Mouse (Mus musculus) stomach, embryonic 15.5 days (tissue): Measurements from ENCODE around the gene Btd. TPM values are rescaled to one million over a fixed set of nuclear protein-coding genes. Genes with fewer than 3 reads are reported as not detected.
"Not testable (repeated sequence)": the region's sequence is repeated elsewhere in the genome, so short reads cannot be mapped to it uniquely, and the experiment has no call there.

Source experiments
- ATAC-seq: fragments of 200-750 bp; cut with Nextera tagmentation; 2 replicates; pipeline ENCODE4 v1.8.0; 2017; ENCODE audit warnings: low read depth, moderate number of reproducible peaks, moderate TSS enrichment; ENCODE audit not compliant: insufficient read depth, low FRiP score
- H3K27ac ChIP-seq: fragments of 300-500 bp; sonication (generic); 2 replicates; pipeline ENCODE4 v1.5.1; 2015; ENCODE audit warnings: mild to moderate bottlenecking, inconsistent platforms
- H3K27me3 ChIP-seq: fragments of 300-500 bp; sonication (generic); replicated peaks from 2 replicates; pipeline ENCODE4 v1.6.1; 2015; ENCODE audit warnings: inconsistent platforms
- H3K36me3 ChIP-seq: fragments of 300-500 bp; sonication (generic); 2 replicates; pipeline ENCODE4 v1.6.1; 2015; ENCODE audit warnings: inconsistent platforms
- H3K4me1 ChIP-seq: fragments of 300-500 bp; sonication (generic); 2 replicates; pipeline ENCODE4 v1.6.1; 2015; ENCODE audit warnings: inconsistent platforms
- H3K4me2 ChIP-seq: fragments of 300-500 bp; sonication (generic); 2 replicates; pipeline ENCODE4 v1.6.1; 2015; ENCODE audit warnings: mild to moderate bottlenecking, inconsistent platforms
- H3K4me3 ChIP-seq: fragments of 300-500 bp; sonication (generic); replicated peaks from 2 replicates; pipeline ENCODE4 v1.5.1; 2015; ENCODE audit warnings: inconsistent platforms
- H3K9ac ChIP-seq: fragments of 300-500 bp; sonication (generic); 2 replicates; pipeline ENCODE4 v1.6.1; 2015; ENCODE audit warnings: inconsistent platforms
- H3K9me3 ChIP-seq: fragments of 300-500 bp; sonication (generic); 2 replicates; pipeline ENCODE4 v1.6.1; 2016; ENCODE audit warnings: inconsistent platforms
- WGBS: fragments of 180-500 bp; shearing (Covaris S2); methylation state at CpG from one replicate; pipeline ENCODE4 v1.1.7; 2015; 5-methylcytosine and 5-hydroxymethylcytosine counted together
- polyA plus RNA-seq: library from polyadenylated mRNA; unstranded; fragments of >200 nt; fragmentation: Nextera tagmentation; extraction: Ambion mirVana; gene quantifications from 2 replicates; pipeline ENCODE4 v1.2.1, GENCODE M21; 2015

Gene Btd
- 27.5 and 27.6 TPM in 2 replicates for polyA plus RNA-seq

DNA sequence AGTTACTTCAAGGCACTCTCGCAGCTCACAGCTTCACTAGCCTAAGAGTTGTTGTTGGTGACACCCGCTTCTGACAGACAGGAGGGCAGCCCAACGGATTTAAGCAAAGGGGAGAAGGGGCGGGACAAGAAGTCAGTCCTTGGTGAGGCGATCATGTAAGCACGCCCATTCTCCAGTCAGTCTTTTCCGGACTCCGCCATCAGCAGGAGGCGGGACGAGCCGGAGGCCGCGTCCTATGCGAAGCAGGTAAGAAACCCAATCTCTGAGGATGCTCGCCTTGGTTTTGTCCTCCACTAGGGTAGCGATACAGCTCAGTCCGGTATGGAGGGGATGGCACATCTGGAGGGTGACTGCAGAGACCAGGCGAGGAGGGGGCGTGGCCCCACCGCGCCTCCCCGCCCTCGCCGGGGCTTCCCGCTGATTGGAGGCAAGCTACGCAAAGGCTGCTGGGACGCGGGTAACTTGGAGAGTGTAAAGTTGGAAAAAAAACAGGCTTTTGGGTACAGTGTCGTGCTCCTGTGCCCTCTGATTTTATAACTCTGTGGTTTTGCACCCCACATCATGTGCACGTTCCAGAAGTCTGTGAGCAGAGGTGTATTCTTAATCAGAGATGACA is at the start of gene Btd, which contains the start of gene Hacl1:
Gene Btd, plus strand, starts transcription at position 139 of the 616 bp plus-strand sequence.
Gene Hacl1, minus strand, starts transcription at position 397 of the 616 bp plus-strand sequence.
- WGBS: under 1% methylated on average over 30 of the region's 30 CpGs
- Histone ChIP-seq H3K9me3 (no peaks in the 10 kb centered on the region), H3K9ac (peak within 1 kb of the TSS; percentile 43; the same call in 1 of the 2 replicates), H3K4me2 (peak within 1 kb of the TSS; percentile 87), H3K36me3 (no peaks in the 10 kb centered on the region), H3K27ac (peak within 1 kb of the TSS; percentile 92), H3K4me1 (0 out of 2 replicates have a peak, but pooled peaks cover 4% of the 10 kb centered on the region), H3K4me3 (peak within 1 kb of the TSS; percentile 67), H3K27me3 (no peaks in the 10 kb centered on the region)
- peak; percentile 98 for ATAC-seq

DNA sequence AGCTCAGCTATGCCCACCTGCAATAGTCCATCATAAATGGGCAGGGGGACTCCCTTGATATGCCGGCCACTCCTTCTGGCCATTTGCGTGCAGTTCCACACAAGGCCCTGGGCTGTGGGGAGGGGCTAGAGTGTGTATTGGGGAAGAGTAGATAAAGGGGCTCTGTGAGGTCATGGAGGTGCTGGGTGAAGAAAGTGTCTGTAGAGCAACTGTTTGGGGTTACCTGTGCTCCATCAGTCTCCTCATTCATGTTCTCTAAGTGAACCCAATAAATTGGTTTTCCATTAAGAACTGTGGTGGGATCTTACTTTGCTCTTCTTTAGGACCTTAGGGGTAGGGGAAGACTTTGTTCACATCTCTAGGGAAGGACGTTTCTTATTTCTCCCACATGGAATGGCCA is 49.6 kb upstream of the Btd start, which contains the start of gene Colq:
Gene Colq, minus strand, starts transcription at position 101 of the 400 bp plus-strand sequence.
- H3K9me3 ChIP-seq: no peaks in the 10 kb centered on the region
- H3K4me3 ChIP-seq: no peak within 1 kb of the TSS
- H3K36me3 ChIP-seq: no peaks in the 10 kb centered on the region
- H3K9ac ChIP-seq: no peak within 1 kb of the TSS
- ATAC-seq: no peak
- H3K27ac ChIP-seq: no peak within 1 kb of the TSS
- 76% methylated on average over 3 of the region's 3 CpGs for WGBS
- H3K4me2 ChIP-seq: no peak within 1 kb of the TSS
- no peaks in the 10 kb centered on the region for H3K4me1 ChIP-seq
- no peaks in the 10 kb centered on the region for H3K27me3 ChIP-seq

DNA sequence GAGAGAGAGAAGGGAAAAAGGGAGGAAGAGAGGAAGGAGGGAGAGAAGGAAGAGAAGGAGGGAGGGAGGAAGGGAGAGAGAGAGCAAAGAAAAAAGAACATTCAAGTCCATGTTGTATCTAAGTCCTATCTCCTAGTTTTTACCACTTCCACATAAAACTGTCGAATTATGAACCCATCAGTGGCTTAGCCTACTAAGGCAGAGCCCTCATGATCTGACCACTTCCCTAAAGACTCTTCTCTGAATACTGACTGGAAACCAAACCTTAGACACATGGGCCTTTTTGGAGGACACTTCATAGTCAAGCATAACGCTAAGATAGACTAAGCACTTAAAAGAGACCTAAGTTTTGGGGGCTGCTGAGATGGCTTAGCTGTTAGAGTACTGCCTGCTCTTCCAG is 47.8 kb upstream of the Btd start:
- Histone ChIP-seq H3K4me3 (no peak overlapping the region), H3K4me2 (no peak overlapping the region), H3K27me3 (no peaks in the 10 kb centered on the region), H3K9me3 (no peaks in the 10 kb centered on the region), H3K9ac (no peak overlapping the region), H3K36me3 (no peaks in the 10 kb centered on the region), H3K27ac (no peak overlapping the region), H3K4me1 (no peaks in the 10 kb centered on the region)
- 84% methylated on average over 2 of the region's 2 CpGs for WGBS
- ATAC-seq: no peak

DNA sequence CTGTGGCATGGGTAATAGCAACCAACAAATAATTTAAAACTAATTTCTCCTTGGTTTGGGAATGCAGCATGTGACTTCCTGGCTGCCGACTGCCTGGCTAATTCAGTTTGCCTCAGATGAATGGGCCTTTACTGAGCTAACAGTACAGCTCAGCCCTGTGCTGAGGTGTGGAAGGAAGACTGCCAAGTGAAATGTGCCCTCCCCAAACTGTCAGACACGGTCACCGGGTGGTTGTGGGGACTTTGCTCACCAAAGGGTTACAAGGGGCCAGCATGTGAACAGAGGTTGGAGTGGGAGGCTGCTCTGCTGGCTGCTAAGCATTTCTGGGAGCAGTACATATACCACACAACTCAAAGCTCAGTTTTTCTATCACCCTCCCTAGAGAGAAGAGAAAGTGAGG is 46.1 kb upstream of the Btd start:
- no peak overlapping the region for H3K4me2 ChIP-seq
- WGBS: 56% methylated on average over 3 of the region's 3 CpGs
- no peak overlapping the region for H3K9ac ChIP-seq
- H3K9me3 ChIP-seq: no peaks in the 10 kb centered on the region
- no peaks in the 10 kb centered on the region for H3K27me3 ChIP-seq
- H3K4me1 ChIP-seq: no peaks in the 10 kb centered on the region
- no peak overlapping the region for H3K4me3 ChIP-seq
- no peak overlapping the region for H3K27ac ChIP-seq
- H3K36me3 ChIP-seq: no peaks in the 10 kb centered on the region
- no peak for ATAC-seq

DNA sequence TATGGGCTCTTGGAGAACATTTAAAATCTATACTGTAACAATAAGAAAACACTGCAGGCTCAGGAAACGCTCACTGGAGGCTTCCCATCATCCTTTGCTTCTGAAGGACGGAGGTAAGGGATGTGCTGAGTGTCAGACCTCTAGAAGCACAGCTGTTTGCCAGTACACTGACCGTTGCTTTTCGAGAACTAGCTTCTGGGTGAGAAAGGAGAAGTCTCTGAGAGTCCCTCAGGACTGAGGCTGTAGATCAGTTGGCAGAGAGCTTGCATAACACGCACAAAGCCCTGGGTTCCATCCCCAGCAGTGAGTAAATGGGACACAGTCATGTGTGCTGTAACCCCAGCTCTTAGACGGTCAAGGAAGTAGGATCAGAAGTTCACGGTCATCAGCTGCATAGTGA is 44.4 kb upstream of the Btd start:
- no peak overlapping the region for H3K27ac ChIP-seq
- no peak overlapping the region for H3K9ac ChIP-seq
- no peaks in the 10 kb centered on the region for H3K9me3 ChIP-seq
- H3K27me3 ChIP-seq: no peaks in the 10 kb centered on the region
- H3K36me3 ChIP-seq: no peaks in the 10 kb centered on the region
- WGBS: 70% methylated on average over 7 of the region's 7 CpGs
- no peak overlapping the region for H3K4me2 ChIP-seq
- ATAC-seq: no peak
- H3K4me1 ChIP-seq: no peaks in the 10 kb centered on the region
- H3K4me3 ChIP-seq: no peak overlapping the region

DNA sequence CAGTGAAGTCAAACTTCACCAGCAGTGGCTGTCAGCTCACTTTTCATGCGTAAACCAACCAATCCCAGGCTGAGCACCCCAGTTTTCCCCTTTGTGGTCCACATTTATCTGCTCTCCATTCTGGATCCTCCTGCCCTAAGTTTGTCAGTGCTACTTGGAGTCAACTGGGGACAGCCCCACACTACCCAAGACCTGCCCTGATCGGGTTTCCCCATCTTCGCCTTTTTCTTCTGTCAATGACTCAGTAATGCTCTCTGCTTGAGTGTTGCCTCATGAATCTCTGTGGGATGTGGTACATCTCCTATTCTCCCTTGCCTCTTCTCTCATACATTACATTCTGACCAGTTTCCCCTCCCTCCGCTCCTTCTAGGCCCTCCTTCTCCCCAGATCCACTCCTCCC is 43.4 kb upstream of the Btd start:
- no peak overlapping the region for H3K4me2 ChIP-seq
- H3K27ac ChIP-seq: no peak overlapping the region
- no peaks in the 10 kb centered on the region for H3K9me3 ChIP-seq
- no peak for ATAC-seq
- no peak overlapping the region for H3K4me3 ChIP-seq
- no peak overlapping the region for H3K9ac ChIP-seq
- no peaks in the 10 kb centered on the region for H3K36me3 ChIP-seq
- no peaks in the 10 kb centered on the region for H3K4me1 ChIP-seq
- WGBS: 91% methylated on average over 4 of the region's 4 CpGs
- no peaks in the 10 kb centered on the region for H3K27me3 ChIP-seq

DNA sequence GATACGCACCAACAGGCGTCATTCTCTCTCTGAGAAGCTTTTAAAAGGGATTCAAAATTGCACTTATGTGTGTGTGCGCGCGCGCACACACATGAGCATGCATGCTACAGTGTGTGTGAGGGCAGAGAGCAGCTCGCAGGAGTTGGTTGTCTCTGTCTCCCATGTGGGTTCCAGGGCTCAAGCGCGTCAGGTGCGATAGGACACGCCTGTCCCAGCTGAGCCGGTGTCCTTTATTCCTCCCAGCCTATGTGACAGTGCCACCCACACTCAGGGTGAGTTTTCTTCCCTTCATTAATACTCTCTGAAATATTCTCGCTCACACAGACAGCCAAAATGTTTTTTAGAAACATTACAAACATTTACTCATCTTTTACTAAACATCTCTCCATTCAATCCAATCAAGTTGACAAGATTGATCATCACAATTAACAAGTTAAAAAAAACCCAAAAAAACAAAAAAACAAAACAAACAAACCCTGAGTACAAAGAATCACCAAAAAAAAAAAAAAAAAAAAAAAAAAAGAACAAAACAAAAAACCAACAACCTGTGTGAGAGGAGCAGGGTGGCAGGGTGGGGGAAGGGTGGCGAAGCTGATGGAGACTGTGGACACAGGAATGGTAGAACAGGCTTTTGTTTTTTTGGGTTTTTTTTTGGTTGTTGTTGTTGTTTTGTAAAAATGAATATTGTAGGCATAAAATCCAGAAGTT is 38.8 kb upstream of the Btd start:
- no peak for ATAC-seq
- no peak overlapping the region for H3K9ac ChIP-seq
- H3K4me2 ChIP-seq: no peak overlapping the region
- H3K9me3 ChIP-seq: no peaks in the 10 kb centered on the region
- no peak overlapping the region for H3K4me3 ChIP-seq
- H3K27me3 ChIP-seq: no peaks in the 10 kb centered on the region
- H3K27ac ChIP-seq: no peak overlapping the region
- WGBS: 93% methylated on average over 14 of the region's 14 CpGs
- H3K4me1 ChIP-seq: no peaks in the 10 kb centered on the region
- H3K36me3 ChIP-seq: no peaks in the 10 kb centered on the region

DNA sequence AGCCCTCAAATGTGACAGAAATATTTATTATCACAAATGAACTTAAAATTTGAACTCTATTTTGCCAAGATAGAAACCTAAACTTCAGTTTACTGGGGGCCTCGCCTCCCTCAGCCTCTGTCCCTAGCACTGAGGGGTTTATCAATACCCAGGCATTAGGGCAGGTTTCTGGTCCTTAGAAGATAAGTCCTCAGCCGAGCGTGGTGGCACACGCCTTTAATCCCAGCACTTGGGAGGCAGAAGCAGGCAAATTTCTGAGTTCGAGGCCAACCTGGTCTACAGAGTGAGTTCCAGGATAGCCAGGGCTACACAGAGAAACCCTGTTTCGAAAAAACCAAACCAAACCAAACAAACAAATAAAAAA is 38.2 kb upstream of the Btd start:
- H3K9ac ChIP-seq: not testable (repeated sequence)
- 79% methylated on average over 6 of the region's 6 CpGs for WGBS
- peak; percentile 56; the same call in 1 of the 2 replicates for ATAC-seq

DNA sequence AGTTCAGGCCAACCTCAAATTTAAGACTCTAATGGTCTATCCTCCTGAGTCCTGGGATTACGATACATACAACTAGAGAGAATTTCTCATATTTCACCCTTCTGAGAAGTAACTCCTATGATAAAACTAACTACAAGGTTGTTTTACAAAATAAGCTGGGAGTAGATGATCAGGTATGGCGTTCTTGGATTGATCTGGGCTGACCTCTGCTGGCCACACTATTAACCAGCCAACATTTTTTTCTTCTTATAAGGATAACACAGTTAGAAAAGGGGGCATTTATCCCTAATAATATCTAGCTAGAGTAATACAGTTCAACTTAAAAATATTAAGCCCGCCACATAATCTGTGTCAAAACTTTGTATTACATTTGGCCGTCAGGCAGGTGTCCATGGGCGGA is 35.9 kb upstream of the Btd start:
- Histone ChIP-seq H3K36me3 (no peaks in the 10 kb centered on the region), H3K9me3 (no peaks in the 10 kb centered on the region), H3K4me2 (no peak overlapping the region), H3K4me1 (no peaks in the 10 kb centered on the region), H3K4me3 (no peak overlapping the region), H3K27ac (no peak overlapping the region), H3K27me3 (no peaks in the 10 kb centered on the region), H3K9ac (no peak overlapping the region)
- 74% methylated on average over 5 of the region's 5 CpGs for WGBS
- no peak for ATAC-seq

More for the DNA sequence above, 38.2 kb upstream of the Btd start:
- H3K27ac ChIP-seq, H3K4me1 ChIP-seq, H3K4me2 ChIP-seq, H3K4me3 ChIP-seq, H3K9me3 ChIP-seq, H3K36me3 ChIP-seq, H3K27me3 ChIP-seq: not testable (repeated sequence)

DNA sequence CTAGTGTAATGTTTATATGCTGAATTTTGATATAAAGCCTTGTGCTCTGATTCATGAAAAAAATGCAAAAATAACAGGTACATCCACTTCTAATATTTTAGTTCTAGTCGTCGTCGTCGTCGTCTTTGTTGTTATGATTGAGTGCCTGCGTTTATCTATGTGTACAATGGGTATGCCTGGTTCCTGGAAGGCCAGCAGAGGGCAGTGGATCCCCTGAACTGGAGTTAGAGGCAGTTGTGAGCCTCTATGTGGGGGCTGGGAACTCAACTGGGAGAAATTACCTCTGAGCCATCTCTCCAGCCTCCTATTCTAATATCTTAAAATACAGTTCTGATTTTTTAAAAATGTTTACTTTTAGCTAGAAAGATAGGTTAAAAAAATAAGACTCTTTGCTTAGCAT is 35.3 kb upstream of the Btd start:
- Histone ChIP-seq H3K9ac (no peak overlapping the region), H3K27ac (no peak overlapping the region), H3K4me2 (no peak overlapping the region), H3K4me1 (no peaks in the 10 kb centered on the region), H3K27me3 (no peaks in the 10 kb centered on the region), H3K36me3 (no peaks in the 10 kb centered on the region), H3K4me3 (no peak overlapping the region), H3K9me3 (no peaks in the 10 kb centered on the region)
- WGBS: 53% methylated on average over 6 of the region's 6 CpGs
- ATAC-seq: no peak

DNA sequence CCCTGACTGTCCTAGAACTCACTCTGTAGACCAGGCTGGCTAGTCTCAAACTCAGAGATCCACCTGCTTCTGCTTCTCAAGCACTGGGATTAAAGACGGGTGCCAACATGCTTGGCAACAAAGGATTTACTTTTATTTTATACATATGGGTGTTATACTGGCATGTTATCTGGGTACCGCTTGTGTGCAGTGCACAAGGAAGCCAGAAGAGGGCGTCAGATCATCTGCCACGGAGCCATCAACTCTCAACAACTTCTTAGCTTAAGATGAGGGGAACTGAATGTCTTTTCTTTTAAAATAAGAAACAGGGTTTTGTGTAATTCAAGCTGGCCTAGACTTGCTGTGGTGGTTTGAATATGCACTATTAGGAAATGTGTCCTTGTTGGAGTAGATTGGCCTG is 28.8 kb upstream of the Btd start:
- ATAC-seq: no peak
- WGBS: 65% methylated on average over 4 of the region's 4 CpGs
- no peak overlapping the region for H3K9ac ChIP-seq
- no peaks in the 10 kb centered on the region for H3K27me3 ChIP-seq
- H3K9me3 ChIP-seq: no peaks in the 10 kb centered on the region
- H3K4me3 ChIP-seq: no peak overlapping the region
- H3K4me2 ChIP-seq: no peak overlapping the region
- H3K4me1 ChIP-seq: no peaks in the 10 kb centered on the region
- H3K27ac ChIP-seq: no peak overlapping the region
- no peaks in the 10 kb centered on the region for H3K36me3 ChIP-seq

DNA sequence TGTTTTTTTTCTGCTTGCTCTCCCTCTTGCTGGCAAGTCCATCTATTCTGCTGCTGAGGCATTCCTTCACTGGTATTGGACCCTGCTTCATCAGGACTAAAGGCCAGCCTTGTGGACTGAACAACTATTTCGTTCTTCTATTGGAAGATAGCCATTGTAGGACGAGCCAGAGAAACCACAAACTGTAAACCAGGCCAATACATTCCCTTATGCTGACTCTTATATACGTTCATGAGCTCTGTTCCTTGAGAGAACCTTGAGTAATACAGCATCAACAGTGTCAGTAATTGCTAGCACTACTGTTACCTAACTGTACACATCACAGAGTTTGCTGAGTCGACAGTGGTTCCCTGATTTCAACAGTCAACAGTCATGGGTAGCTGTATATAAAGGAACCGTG is 27.2 kb upstream of the Btd start:
- no peak overlapping the region for H3K4me2 ChIP-seq
- no peaks in the 10 kb centered on the region for H3K36me3 ChIP-seq
- 83% methylated on average over 5 of the region's 5 CpGs for WGBS
- H3K9ac ChIP-seq: no peak overlapping the region
- H3K4me1 ChIP-seq: no peaks in the 10 kb centered on the region
- H3K9me3 ChIP-seq: no peaks in the 10 kb centered on the region
- no peak overlapping the region for H3K4me3 ChIP-seq
- no peaks in the 10 kb centered on the region for H3K27me3 ChIP-seq
- no peak overlapping the region for H3K27ac ChIP-seq
- no peak for ATAC-seq
